Mouse (Mus musculus) heart, embryonic 10.5 days (tissue): ENCODE data around the gene Lats1. TPM values are rescaled to one million over a fixed set of nuclear protein-coding genes. Genes with fewer than 3 reads are reported as not detected.
"Not testable (repeated sequence)": the region's sequence is repeated elsewhere in the genome, so short reads cannot be mapped to it uniquely, and the experiment has no call there.

ENCODE experiments used
- DNase-seq: peaks from one replicate; pipeline ENCODE4 v3.0.0-alpha.2; 2017; ENCODE audit warnings: low spot score
- H3K27ac ChIP-seq: fragments of 300-500 bp; sonication (generic); 2 replicates; pipeline ENCODE4 v1.5.1; 2016; ENCODE audit warnings: mild to moderate bottlenecking
- H3K27me3 ChIP-seq: fragments of 300-500 bp; sonication (generic); 2 replicates; pipeline ENCODE4 v1.6.1; 2016; ENCODE audit warnings: mild to moderate bottlenecking; ENCODE audit not compliant: poor library complexity, insufficient read depth, severe bottlenecking
- H3K36me3 ChIP-seq: fragments of 300-500 bp; sonication (generic); 2 replicates; pipeline ENCODE4 v1.6.1; 2016; ENCODE audit warnings: mild to moderate bottlenecking, moderate library complexity
- H3K4me1 ChIP-seq: fragments of 300-500 bp; sonication (generic); 2 replicates; pipeline ENCODE4 v1.6.1; 2016; ENCODE audit warnings: mild to moderate bottlenecking
- H3K4me3 ChIP-seq: fragments of 300-500 bp; sonication (generic); 2 replicates; pipeline ENCODE4 v1.5.1; 2016; ENCODE audit warnings: mild to moderate bottlenecking, moderate library complexity
- H3K9me3 ChIP-seq: fragments of 300-500 bp; sonication (generic); 2 replicates; pipeline ENCODE4 v1.6.1; 2016; ENCODE audit warnings: mild to moderate bottlenecking, moderate library complexity
- WGBS: fragments of 180-500 bp; shearing (Covaris S2); methylation state at CpG from one replicate; pipeline ENCODE4 v1.1.7; 2016; 5-methylcytosine and 5-hydroxymethylcytosine counted together
- polyA plus RNA-seq: library from polyadenylated mRNA; unstranded; fragments of >200 nt; fragmentation: Nextera tagmentation; extraction: Ambion mirVana; gene quantifications from 2 replicates; pipeline ENCODE4 v1.2.1, GENCODE M21; 2016

Gene Lats1
- polyA plus RNA-seq, 1 experiment from 2014 or later = 4.7 TPM

- H3K36me3 ChIP-seq = peaks cover 57% of the 10 kb centered on the region
Measured at GRCm38 (mm10) chr10:7745528-7745927, 64.5 kb downstream of the Lats1 start.

GRCm38 (mm10) chr10:7748752-7749151, 67.7 kb downstream of the Lats1 start:
- Histone ChIP-seq H3K36me3 (peaks cover 62% of the 10 kb centered on the region), H3K4me1 (no peaks in the 10 kb centered on the region), H3K27ac (no peak overlapping the region), H3K27me3 (no peaks in the 10 kb centered on the region), H3K9me3 (no peaks in the 10 kb centered on the region), H3K4me3 (no peak overlapping the region)
- WGBS = 88% methylated on average over 6 of the region's 6 CpGs
- no peak for DNase-seq

More at GRCm38 (mm10) chr10:7745528-7745927, 64.5 kb downstream of the Lats1 start:
- H3K4me1 ChIP-seq, H3K27ac ChIP-seq, H3K9me3 ChIP-seq, H3K4me3 ChIP-seq, DNase-seq, H3K27me3 ChIP-seq: not testable (repeated sequence)
- 87% methylated on average over 6 of the region's 6 CpGs for WGBS

GRCm38 (mm10) chr10:7757544-7757943, 76.5 kb downstream of the Lats1 start:
- WGBS = 74% methylated on average over 2 of the region's 2 CpGs
- Histone ChIP-seq H3K9me3 (no peaks in the 10 kb centered on the region), H3K36me3 (peaks cover 73% of the 10 kb centered on the region), H3K27ac (no peak overlapping the region), H3K4me3 (no peak overlapping the region), H3K4me1 (no peaks in the 10 kb centered on the region), H3K27me3 (no peaks in the 10 kb centered on the region)
- DNase-seq = no peak

Other genes starting within 250 kb of the Lats1 start
- 5.6 and 6.3 TPM in 2 replicates for gene Ulbp1, start 207.6 kb upstream of the Lats1 start, polyA plus RNA-seq
- gene Lrp11, start 91.4 kb upstream of the Lats1 start, polyA plus RNA-seq = 3.5 and 3.7 TPM in 2 replicates
- 55.5 and 72.0 TPM in 2 replicates for gene Nup43, start 13.7 kb upstream of the Lats1 start, polyA plus RNA-seq
- gene Pcmt1, start 78 bp upstream of the Lats1 start, polyA plus RNA-seq = 143 and 148 TPM in 2 replicates
- gene Katna1, start 44.8 kb downstream of the Lats1 start, polyA plus RNA-seq = 42.8 and 57.9 TPM in 2 replicates
- gene Ginm1, start 111.6 kb downstream of the Lats1 start, polyA plus RNA-seq = 72.4 and 74.5 TPM in 2 replicates
- 31.2 and 38.8 TPM in 2 replicates for gene Ppil4, start 111.7 kb downstream of the Lats1 start, polyA plus RNA-seq
- gene Zc3h12d, start 151.3 kb downstream of the Lats1 start, polyA plus RNA-seq = 0.11 and 0.12 TPM in 2 replicates